Mouse (Mus musculus): ENCODE results near the gene Fbxw11. TPM values are rescaled to one million over a fixed set of nuclear protein-coding genes. Genes with fewer than 3 reads are reported as not detected.
A peak's percentile ranks its signal among the peaks of the same experiment; 100 is the strongest.

Fbxw11 gene
- polyA plus RNA-seq, 1 experiment from 2014 or later = 68.7 TPM

GRCm38 (mm10) chr11:32625677-32626076 is 16.8 kb upstream of the Fbxw11 start:
- H3K4me2 ChIP-seq = no peak overlapping the region
- ATAC-seq (ENCODE audit: insufficient number of reproducible peaks, insufficient read depth, low FRiP score, low TSS enrichment, low read depth) = no peak
- no peaks in the 10 kb centered on the region for H3K9me3 ChIP-seq
- 0 out of 2 replicates have a peak, but pooled peaks cover 8% of the 10 kb centered on the region for H3K4me1 ChIP-seq
- no peaks in the 10 kb centered on the region for H3K27me3 ChIP-seq
- no peak overlapping the region for H3K4me3 ChIP-seq
- WGBS = 62% methylated on average over 1 of the region's 1 CpGs
- H3K27ac ChIP-seq = no peak overlapping the region
- no peak overlapping the region for H3K9ac ChIP-seq
- H3K36me3 ChIP-seq = no peaks in the 10 kb centered on the region

- Histone ChIP-seq H3K9ac (no peak overlapping the region), H3K4me2 (no peak overlapping the region), H3K27ac (no peak overlapping the region), H3K9me3 (no peaks in the 10 kb centered on the region), H3K36me3 (no peaks in the 10 kb centered on the region), H3K4me3 (no peak overlapping the region), H3K27me3 (no peaks in the 10 kb centered on the region), H3K4me1 (0 out of 2 replicates have a peak, but pooled peaks cover 8% of the 10 kb centered on the region)
- no peak for ATAC-seq (ENCODE audit: insufficient number of reproducible peaks, insufficient read depth, low FRiP score, low TSS enrichment, low read depth)
- 77% methylated on average over 6 of the region's 6 CpGs for WGBS
These were observed 16.4 kb upstream of the Fbxw11 start for GRCm38 (mm10) chr11:32626079-32626478.

GRCm38 (mm10) chr11:32627900-32628299 is 14.6 kb upstream of the Fbxw11 start:
- 79% methylated on average over 6 of the region's 6 CpGs for WGBS
- no peaks in the 10 kb centered on the region for H3K36me3 ChIP-seq
- no peaks in the 10 kb centered on the region for H3K27me3 ChIP-seq
- H3K9me3 ChIP-seq = no peaks in the 10 kb centered on the region
- no peak overlapping the region for H3K4me3 ChIP-seq
- no peak overlapping the region for H3K27ac ChIP-seq
- H3K4me1 ChIP-seq = 0 out of 2 replicates have a peak, but pooled peaks cover 5% of the 10 kb centered on the region
- ATAC-seq (ENCODE audit: insufficient number of reproducible peaks, insufficient read depth, low FRiP score, low TSS enrichment, low read depth) = no peak
- no peak overlapping the region for H3K9ac ChIP-seq
- H3K4me2 ChIP-seq = no peak overlapping the region

- Histone ChIP-seq H3K9ac (no peak overlapping the region), H3K4me2 (no peak overlapping the region), H3K27ac (no peak overlapping the region), H3K9me3 (no peaks in the 10 kb centered on the region), H3K4me1 (no peaks in the 10 kb centered on the region), H3K27me3 (no peaks in the 10 kb centered on the region), H3K4me3 (no peak overlapping the region), H3K36me3 (no peaks in the 10 kb centered on the region)
- 71% methylated on average over 4 of the region's 4 CpGs for WGBS
- no peak for ATAC-seq (ENCODE audit: insufficient number of reproducible peaks, insufficient read depth, low FRiP score, low TSS enrichment, low read depth)
These were observed 12.8 kb upstream of the Fbxw11 start for GRCm38 (mm10) chr11:32629713-32630211.

GRCm38 (mm10) chr11:32632671-32633070 is 9.9 kb upstream of the Fbxw11 start:
- no peak overlapping the region for H3K9ac ChIP-seq
- no peak overlapping the region for H3K4me3 ChIP-seq
- H3K4me1 ChIP-seq = no peaks in the 10 kb centered on the region
- H3K9me3 ChIP-seq = no peaks in the 10 kb centered on the region
- no peak for ATAC-seq (ENCODE audit: insufficient number of reproducible peaks, insufficient read depth, low FRiP score, low TSS enrichment, low read depth)
- no peak overlapping the region for H3K4me2 ChIP-seq
- no peaks in the 10 kb centered on the region for H3K36me3 ChIP-seq
- 95% methylated on average over 5 of the region's 5 CpGs for WGBS
- H3K27me3 ChIP-seq = no peaks in the 10 kb centered on the region
- H3K27ac ChIP-seq = no peak overlapping the region

GRCm38 (mm10) chr11:32633542-32633941 is 9.0 kb upstream of the Fbxw11 start:
- Histone ChIP-seq H3K4me1 (peaks cover 2% of the 10 kb centered on the region), H3K27ac (no peak overlapping the region), H3K27me3 (no peaks in the 10 kb centered on the region), H3K9ac (no peak overlapping the region), H3K4me3 (no peak overlapping the region), H3K36me3 (no peaks in the 10 kb centered on the region), H3K4me2 (no peak overlapping the region), H3K9me3 (no peaks in the 10 kb centered on the region)
- WGBS = 73% methylated on average over 3 of the region's 3 CpGs
- no peak for ATAC-seq (ENCODE audit: insufficient number of reproducible peaks, insufficient read depth, low FRiP score, low TSS enrichment, low read depth)

- Histone ChIP-seq H3K4me2 (no peak overlapping the region), H3K9ac (no peak overlapping the region), H3K4me1 (peaks cover 8% of the 10 kb centered on the region), H3K9me3 (no peaks in the 10 kb centered on the region), H3K4me3 (no peak overlapping the region), H3K27me3 (no peaks in the 10 kb centered on the region), H3K36me3 (no peaks in the 10 kb centered on the region), H3K27ac (no peak overlapping the region)
- no peak for ATAC-seq (ENCODE audit: insufficient number of reproducible peaks, insufficient read depth, low FRiP score, low TSS enrichment, low read depth)
- 85% methylated on average over 2 of the region's 2 CpGs for WGBS
These were observed 8.4 kb upstream of the Fbxw11 start for GRCm38 (mm10) chr11:32634143-32634542.

GRCm38 (mm10) chr11:32634842-32635241 is 7.7 kb upstream of the Fbxw11 start:
- Histone ChIP-seq H3K27me3 (no peaks in the 10 kb centered on the region), H3K4me1 (peaks cover 12% of the 10 kb centered on the region), H3K9me3 (no peaks in the 10 kb centered on the region), H3K4me2 (no peak overlapping the region), H3K36me3 (no peaks in the 10 kb centered on the region), H3K4me3 (no peak overlapping the region), H3K9ac (no peak overlapping the region), H3K27ac (no peak overlapping the region)
- WGBS = 58% methylated on average over 2 of the region's 2 CpGs
- no peak for ATAC-seq (ENCODE audit: insufficient number of reproducible peaks, insufficient read depth, low FRiP score, low TSS enrichment, low read depth)

- WGBS = 83% methylated on average over 4 of the region's 4 CpGs
- H3K4me3 ChIP-seq = no peak overlapping the region
These were observed 6.2 kb upstream of the Fbxw11 start for GRCm38 (mm10) chr11:32636275-32636674.

GRCm38 (mm10) chr11:32638521-32639255 is 3.8 kb upstream of the Fbxw11 start:
- H3K27me3 ChIP-seq = no peaks in the 10 kb centered on the region
- no peak overlapping the region for H3K9ac ChIP-seq
- 47% methylated on average over 8 of the region's 8 CpGs for WGBS
- H3K4me3 ChIP-seq = no peak overlapping the region
- no peaks in the 10 kb centered on the region for H3K36me3 ChIP-seq
- ATAC-seq (ENCODE audit: insufficient number of reproducible peaks, insufficient read depth, low FRiP score, low TSS enrichment, low read depth) = no peak
- peak overlapping the region; percentile 23 for H3K27ac ChIP-seq
- H3K9me3 ChIP-seq = no peaks in the 10 kb centered on the region
- peaks cover 28% of the 10 kb centered on the region for H3K4me1 ChIP-seq
- H3K4me2 ChIP-seq = no peak overlapping the region

More at GRCm38 (mm10) chr11:32636275-32636674, 6.2 kb upstream of the Fbxw11 start:
- H3K27me3 ChIP-seq = no peaks in the 10 kb centered on the region
- H3K36me3 ChIP-seq = no peaks in the 10 kb centered on the region
- no peak overlapping the region for H3K9ac ChIP-seq
- H3K4me1 ChIP-seq = peaks cover 22% of the 10 kb centered on the region
- no peaks in the 10 kb centered on the region for H3K9me3 ChIP-seq
- H3K4me2 ChIP-seq = no peak overlapping the region
- H3K27ac ChIP-seq = no peak overlapping the region
- ATAC-seq (ENCODE audit: insufficient number of reproducible peaks, insufficient read depth, low FRiP score, low TSS enrichment, low read depth) = no peak

GRCm38 (mm10) chr11:32640617-32641016 is 1.9 kb upstream of the Fbxw11 start:
- no peaks in the 10 kb centered on the region for H3K36me3 ChIP-seq
- H3K9me3 ChIP-seq = no peaks in the 10 kb centered on the region
- H3K27ac ChIP-seq = no peak overlapping the region
- peaks cover 34% of the 10 kb centered on the region for H3K4me1 ChIP-seq
- WGBS = 92% methylated on average over 4 of the region's 4 CpGs
- H3K4me2 ChIP-seq = no peak overlapping the region
- no peak overlapping the region for H3K4me3 ChIP-seq
- H3K27me3 ChIP-seq = no peaks in the 10 kb centered on the region
- no peak for ATAC-seq (ENCODE audit: insufficient number of reproducible peaks, insufficient read depth, low FRiP score, low TSS enrichment, low read depth)
- no peak overlapping the region for H3K9ac ChIP-seq
